Mouse (Mus musculus) small intestine, adult 2 months (tissue): Measurements from ENCODE around the gene Nfia. TPM values are rescaled to one million over a fixed set of nuclear protein-coding genes. Genes with fewer than 3 reads are reported as not detected.
A peak's percentile ranks its signal among the peaks of the same experiment; 100 is the strongest.

ENCODE experiments used
- H3K27ac ChIP-seq: fragments of 200-500 bp; 2 replicates; pipeline ENCODE4 v1.5.1; 2012; ENCODE audit warnings: low read depth, low read length, control low read depth, inconsistent platforms; ENCODE audit not compliant: insufficient read depth
- H3K27me3 ChIP-seq: fragments of 200-500 bp; 2 replicates; pipeline ENCODE4 v1.6.1; 2012; ENCODE audit warnings: mild to moderate bottlenecking, moderate library complexity, low read length, inconsistent platforms; ENCODE audit not compliant: control insufficient read depth, insufficient read depth
- H3K36me3 ChIP-seq: fragments of 200-500 bp; 2 replicates; pipeline ENCODE4 v1.6.1; 2012; ENCODE audit warnings: mild to moderate bottlenecking, low read length, control low read depth, inconsistent platforms; ENCODE audit not compliant: control insufficient read depth, insufficient read depth
- H3K4me1 ChIP-seq: fragments of 200-500 bp; 2 replicates; pipeline ENCODE4 v1.6.1; 2012; ENCODE audit warnings: low read length, inconsistent platforms, mixed read lengths; ENCODE audit not compliant: control insufficient read depth, insufficient read depth, insufficient read length
- H3K4me3 ChIP-seq: fragments of 200-500 bp; 2 replicates; pipeline ENCODE4 v1.5.1; 2012; ENCODE audit warnings: low read depth, mild to moderate bottlenecking, control low read depth, inconsistent platforms, low read length, moderate library complexity
- CTCF ChIP-seq: fragments of 200-500 bp; IDR thresholded peaks from 2 replicates; pipeline ENCODE4 v1.5.1; 2012; ENCODE audit warnings: low read depth, mild to moderate bottlenecking, control low read depth, inconsistent platforms, low read length, moderate library complexity, mixed read lengths; ENCODE audit not compliant: insufficient replicate concordance, insufficient read length; ENCODE audit errors: extremely low read depth
- POLR2A ChIP-seq: fragments of 200-500 bp; IDR thresholded peaks from 2 replicates; pipeline ENCODE4 v1.6.1; 2012; ENCODE audit warnings: low read depth, mild to moderate bottlenecking, control low read depth, inconsistent platforms, low read length, moderate library complexity
- WGBS: fragments of 180-500 bp; shearing (Covaris S2); methylation state at CpG from one replicate; pipeline ENCODE4 v1.1.7; 2018; 5-methylcytosine and 5-hydroxymethylcytosine counted together
- polyA plus RNA-seq: library from polyadenylated mRNA; depleted of rRNA; stranded (reverse); fragments of >200 nt; gene quantifications from 2 replicates; pipeline ENCODE4 v1.2.3, GENCODE M21; 2012

Gene Nfia
- polyA plus RNA-seq, 1 experiment = 16.5 TPM

DNA sequence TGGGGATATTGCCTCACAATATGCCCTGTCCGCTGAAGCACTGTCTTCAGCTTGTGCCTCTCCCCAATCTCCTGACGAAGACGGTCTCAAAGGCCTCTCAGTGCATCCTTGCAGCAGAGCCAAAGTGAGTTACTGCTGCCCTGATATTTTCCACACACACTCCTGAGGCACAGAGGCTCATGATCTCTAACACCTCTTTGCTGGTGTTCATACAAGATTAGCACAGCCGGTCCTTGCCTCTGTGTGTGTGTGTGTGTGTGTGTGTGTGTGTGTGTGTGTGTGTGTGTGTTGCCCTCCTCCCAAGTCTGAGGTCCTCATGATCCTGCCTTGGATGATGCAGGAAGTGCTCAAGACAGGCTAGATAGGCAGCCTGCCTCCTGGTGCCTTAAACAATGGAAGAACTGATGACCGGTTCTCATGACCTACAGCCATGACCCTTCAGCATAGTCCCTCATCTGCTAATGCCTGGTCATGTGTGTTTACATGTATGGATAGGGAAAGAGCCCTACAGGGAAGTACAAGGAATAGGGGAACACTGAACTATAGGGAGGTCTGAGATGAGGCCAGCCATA, 319.5 kb downstream of the Nfia start:
- Histone ChIP-seq H3K27ac (peak overlapping the region; percentile 17; the same call in 1 of the 2 replicates), H3K27me3 (no peaks in the 10 kb centered on the region), H3K4me3 (no peak overlapping the region), H3K4me1 (no peaks in the 10 kb centered on the region; the same call in 1 of the 2 replicates), H3K36me3 (no peaks in the 10 kb centered on the region)
- WGBS = 78% methylated on average over 5 of the region's 5 CpGs
- no peak for TF ChIP-seq CTCF
- TF ChIP-seq POLR2A = no peak

- TF ChIP-seq CTCF (no peak), POLR2A (no peak)
- no peak overlapping the region for H3K4me3 ChIP-seq
- no peaks in the 10 kb centered on the region; the same call in 1 of the 2 replicates for H3K4me1 ChIP-seq
- H3K27me3 ChIP-seq = no peaks in the 10 kb centered on the region
- H3K36me3 ChIP-seq = 0 out of 2 replicates have a peak, but pooled peaks cover 2% of the 10 kb centered on the region
- 71% methylated on average over 19 of the region's 19 CpGs for WGBS
- H3K27ac ChIP-seq = no peak overlapping the region
Measured at GRCm38 (mm10) chr4:98094112-98094805, 321.7 kb downstream of the Nfia start.

DNA sequence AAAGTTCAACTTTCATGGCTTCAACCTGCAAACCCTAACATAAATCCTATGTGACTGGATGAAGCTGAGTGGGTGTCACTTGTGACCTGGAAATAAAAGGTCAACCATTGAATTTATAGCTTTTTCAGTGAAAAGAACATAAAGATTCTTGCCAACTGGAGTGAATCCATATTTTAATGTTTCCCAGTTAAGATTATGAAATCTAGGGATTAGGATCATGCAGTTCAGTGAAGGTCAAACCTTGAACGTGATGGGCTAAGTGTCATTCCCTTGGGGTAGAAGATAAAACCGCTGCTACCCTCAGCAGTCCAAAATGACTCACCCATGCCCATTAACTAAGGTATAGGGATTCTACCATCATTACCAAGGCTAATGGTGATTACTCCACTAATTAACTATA, 322.5 kb downstream of the Nfia start:
- H3K27ac ChIP-seq = no peak overlapping the region
- H3K4me3 ChIP-seq = no peak overlapping the region
- H3K27me3 ChIP-seq = no peaks in the 10 kb centered on the region
- WGBS = 81% methylated on average over 2 of the region's 2 CpGs
- no peaks in the 10 kb centered on the region; the same call in 1 of the 2 replicates for H3K4me1 ChIP-seq
- no peak for TF ChIP-seq CTCF
- TF ChIP-seq POLR2A = no peak
- H3K36me3 ChIP-seq = 0 out of 2 replicates have a peak, but pooled peaks cover 2% of the 10 kb centered on the region

DNA sequence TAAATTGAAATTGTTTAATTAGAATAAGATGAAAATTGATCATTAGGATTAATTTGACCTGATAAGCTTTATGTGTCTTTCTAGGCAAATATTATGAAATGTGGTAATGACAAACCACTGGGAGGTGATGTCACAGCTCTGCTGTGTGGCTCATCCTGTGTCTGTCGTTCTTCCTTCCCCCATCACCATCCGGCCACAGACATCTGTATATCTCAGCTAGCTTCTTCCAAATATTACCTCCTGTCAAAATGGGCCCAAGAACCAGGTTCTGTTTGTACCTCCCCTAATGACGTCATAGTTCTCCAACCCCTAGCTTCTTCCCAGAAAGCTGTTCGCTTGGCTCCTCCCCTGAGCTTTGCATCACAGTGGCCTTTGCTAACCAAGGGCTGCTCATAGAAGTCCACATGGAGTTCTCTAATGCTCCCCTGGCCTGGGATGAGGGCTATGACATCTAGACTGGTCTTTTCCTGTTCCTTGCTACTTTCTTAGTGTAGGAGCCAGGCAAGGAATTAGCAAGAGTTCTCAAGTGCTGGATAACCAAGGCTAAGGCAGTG, 324.6 kb downstream of the Nfia start:
- H3K27me3 ChIP-seq = no peaks in the 10 kb centered on the region
- no peak overlapping the region for H3K4me3 ChIP-seq
- H3K36me3 ChIP-seq = 0 out of 2 replicates have a peak, but pooled peaks cover 2% of the 10 kb centered on the region
- TF ChIP-seq CTCF (no peak), POLR2A (no peak)
- peak overlapping the region; percentile 10; the same call in 1 of the 2 replicates for H3K27ac ChIP-seq
- 79% methylated on average over 4 of the region's 4 CpGs for WGBS
- no peaks in the 10 kb centered on the region for H3K4me1 ChIP-seq

DNA sequence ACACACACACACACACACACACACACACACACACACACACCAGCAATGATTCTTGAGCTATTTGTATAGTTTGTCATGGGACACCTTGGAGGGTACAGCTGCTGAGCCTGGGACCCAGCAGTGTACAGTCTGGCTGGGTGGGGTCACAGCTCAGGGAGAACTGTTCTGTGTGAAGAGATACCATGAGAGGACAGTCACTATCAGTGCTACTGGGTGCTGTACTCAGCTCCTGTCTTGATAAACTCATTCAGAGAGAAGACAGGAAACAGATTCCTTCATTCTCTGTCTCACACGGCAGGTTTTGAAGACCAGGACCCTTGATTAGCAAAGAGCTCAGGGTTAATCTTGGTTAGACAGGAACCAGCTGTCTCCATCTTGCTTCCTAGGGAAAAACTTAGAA, 326.1 kb downstream of the Nfia start:
- no peak overlapping the region for H3K4me3 ChIP-seq
- H3K27me3 ChIP-seq = no peaks in the 10 kb centered on the region
- no peak overlapping the region for H3K27ac ChIP-seq
- TF ChIP-seq POLR2A (no peak), CTCF (no peak)
- 0 out of 2 replicates have a peak, but pooled peaks cover 2% of the 10 kb centered on the region for H3K36me3 ChIP-seq
- no peaks in the 10 kb centered on the region for H3K4me1 ChIP-seq
- WGBS = 66% methylated on average over 1 of the region's 1 CpGs

- 94% methylated on average over 5 of the region's 5 CpGs for WGBS
- Histone ChIP-seq H3K27me3 (no peaks in the 10 kb centered on the region), H3K4me1 (no peaks in the 10 kb centered on the region), H3K4me3 (no peak overlapping the region), H3K36me3 (0 out of 2 replicates have a peak, but pooled peaks cover 2% of the 10 kb centered on the region), H3K27ac (no peak overlapping the region)
- TF ChIP-seq POLR2A (no peak), CTCF (no peak)
Measured at GRCm38 (mm10) chr4:98099433-98099832, 326.9 kb downstream of the Nfia start.
